Mouse (Mus musculus) urinary bladder, adult 2 months (tissue): ENCODE measurements at regions not wholly inside any gene's neighbourhood (a gene's known extent, or its start where the extent isn't known, plus 50 kb on each side); places are given as distances from the start of the nearest gene placed in this dataset.
A peak's percentile ranks its signal among the peaks of the same experiment; 100 is the strongest.

Source experiments
- DNase-seq: peaks from one replicate; pipeline ENCODE4 v3.0.0; 2022; ENCODE audit warnings: low spot score

- no peak for DNase-seq
These were observed 55.5 kb upstream of the Brd7 start for GRCm38 (mm10) chr8:88417307-88418095.

- DNase-seq: no peak
These were observed 61.3 kb upstream of the Brd7 start for GRCm38 (mm10) chr8:88423264-88423663.

GRCm38 (mm10) chr8:88428560-88428959 is 66.6 kb upstream of the Brd7 start:
- DNase-seq: no peak

- DNase-seq: no peak
These were observed 69.4 kb upstream of the Brd7 start for GRCm38 (mm10) chr8:88431389-88431788.

- no peak for DNase-seq
These were observed 73.7 kb upstream of the Brd7 start for GRCm38 (mm10) chr8:88435686-88436085.

- DNase-seq: no peak
These were observed 78.2 kb upstream of the Brd7 start for GRCm38 (mm10) chr8:88440219-88440618.

- no peak for DNase-seq
These were observed 77.8 kb upstream of the Nkd1 start for GRCm38 (mm10) chr8:88443397-88443796.

GRCm38 (mm10) chr8:88447406-88447805 is 73.7 kb upstream of the Nkd1 start:
- no peak for DNase-seq

- DNase-seq: no peak
These were observed 73.2 kb upstream of the Nkd1 start for GRCm38 (mm10) chr8:88447844-88448535.

- no peak for DNase-seq
These were observed 72.2 kb upstream of the Nkd1 start for GRCm38 (mm10) chr8:88449001-88449400.

GRCm38 (mm10) chr8:88449534-88449933 is 71.6 kb upstream of the Nkd1 start:
- DNase-seq: no peak

- no peak for DNase-seq
These were observed 70.1 kb upstream of the Nkd1 start for GRCm38 (mm10) chr8:88450864-88451657.

GRCm38 (mm10) chr8:88451658-88452500 is 69.3 kb upstream of the Nkd1 start:
- DNase-seq: no peak

GRCm38 (mm10) chr8:88452501-88452847 is 68.7 kb upstream of the Nkd1 start:
- DNase-seq: no peak

- DNase-seq: peak; percentile 34
These were observed 67.0 kb upstream of the Nkd1 start for GRCm38 (mm10) chr8:88454048-88454696.

GRCm38 (mm10) chr8:88454906-88455305 is 66.2 kb upstream of the Nkd1 start:
- DNase-seq: no peak

- no peak for DNase-seq
These were observed 65.6 kb upstream of the Nkd1 start for GRCm38 (mm10) chr8:88455434-88456020.

GRCm38 (mm10) chr8:88459197-88459596 is 62.0 kb upstream of the Nkd1 start:
- no peak for DNase-seq

GRCm38 (mm10) chr8:88467756-88468155 is 53.4 kb upstream of the Nkd1 start:
- no peak for DNase-seq

- DNase-seq: no peak
These were observed 50.2 kb upstream of the Nkd1 start for GRCm38 (mm10) chr8:88470931-88471455.
